Mouse (Mus musculus) right cerebral cortex, postnatal 36 days (tissue): ENCODE data around the gene Cd99l2.

Experiments
- DNase-seq, 2 experiments: peaks; one replicate each; pipeline ENCODE4 v3.0.0; 2022; ENCODE audit warnings: low spot score in 2 of 2, mixed read lengths in 1 of 2

Gene Cd99l2

DNA sequence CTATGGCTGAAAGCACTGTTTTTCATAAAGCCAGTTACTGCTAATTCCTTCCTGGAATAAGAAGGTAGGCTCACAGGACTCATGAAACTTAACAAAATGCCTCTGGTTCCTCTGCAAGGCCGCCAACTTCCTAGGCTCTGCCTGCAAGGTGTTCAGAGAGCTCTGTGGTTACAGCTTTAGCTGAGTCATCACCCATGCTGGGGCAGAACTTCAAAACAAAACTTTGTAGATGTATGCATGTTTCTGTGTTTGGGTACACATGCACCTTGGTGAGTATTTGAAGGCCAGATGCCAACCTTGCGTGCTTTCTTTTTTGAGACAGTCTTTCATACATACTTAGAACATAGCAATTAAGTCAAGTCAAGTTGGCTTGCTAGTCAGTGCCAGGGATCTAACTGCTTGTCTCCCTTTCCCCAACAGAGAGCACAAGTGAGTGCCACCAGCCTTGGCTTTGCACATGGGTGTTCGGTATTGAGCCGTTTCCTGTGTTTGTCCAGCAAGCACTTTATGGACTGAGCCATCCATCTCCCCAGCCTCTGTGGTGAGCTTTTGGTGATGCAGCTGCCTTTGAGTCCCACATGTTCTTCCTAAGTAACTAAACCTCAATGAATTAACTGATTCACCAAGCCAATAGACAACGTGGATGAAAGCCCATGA is 23.9 kb downstream of the Cd99l2 start:
- DNase-seq = no peak

DNA sequence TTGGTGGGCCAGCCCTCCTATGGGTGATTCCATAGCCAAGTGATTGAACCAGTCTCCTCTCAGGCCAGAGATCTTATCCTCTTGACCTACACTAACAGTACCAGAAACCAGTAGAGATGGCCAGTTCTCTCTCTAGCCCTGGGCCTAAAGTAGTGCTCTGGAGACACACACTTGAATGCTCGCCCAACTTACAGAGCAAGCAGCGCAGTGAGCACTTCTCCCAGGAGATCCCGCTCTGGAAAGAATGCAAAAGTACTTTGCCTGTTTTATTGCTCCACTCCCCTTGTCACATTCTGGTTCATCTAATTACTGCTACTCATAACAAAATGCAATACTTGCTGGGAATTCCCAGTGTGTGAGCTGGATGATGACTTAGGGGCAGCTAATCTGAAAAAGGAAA is 25.2 kb downstream of the Cd99l2 start:
- no peak for DNase-seq

DNA sequence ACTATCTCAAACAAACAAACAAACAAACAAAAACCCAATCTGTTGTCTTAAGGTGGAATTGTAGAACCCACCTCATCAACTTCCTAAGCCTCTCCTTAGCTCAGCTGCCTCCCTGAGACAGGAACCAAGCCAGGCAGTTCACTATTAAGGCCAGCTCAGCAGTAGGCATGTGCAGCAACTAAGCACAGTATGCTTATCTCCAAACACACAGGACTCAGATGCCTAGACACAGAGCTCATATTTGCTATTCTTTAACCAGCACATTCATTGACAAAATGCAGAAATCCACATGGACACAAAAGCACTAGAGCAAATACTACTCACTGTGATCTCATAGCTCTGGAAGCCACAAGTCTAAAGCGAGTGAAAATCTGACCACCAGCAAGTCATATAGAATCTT is 27.2 kb downstream of the Cd99l2 start:
- no peak for DNase-seq

DNA sequence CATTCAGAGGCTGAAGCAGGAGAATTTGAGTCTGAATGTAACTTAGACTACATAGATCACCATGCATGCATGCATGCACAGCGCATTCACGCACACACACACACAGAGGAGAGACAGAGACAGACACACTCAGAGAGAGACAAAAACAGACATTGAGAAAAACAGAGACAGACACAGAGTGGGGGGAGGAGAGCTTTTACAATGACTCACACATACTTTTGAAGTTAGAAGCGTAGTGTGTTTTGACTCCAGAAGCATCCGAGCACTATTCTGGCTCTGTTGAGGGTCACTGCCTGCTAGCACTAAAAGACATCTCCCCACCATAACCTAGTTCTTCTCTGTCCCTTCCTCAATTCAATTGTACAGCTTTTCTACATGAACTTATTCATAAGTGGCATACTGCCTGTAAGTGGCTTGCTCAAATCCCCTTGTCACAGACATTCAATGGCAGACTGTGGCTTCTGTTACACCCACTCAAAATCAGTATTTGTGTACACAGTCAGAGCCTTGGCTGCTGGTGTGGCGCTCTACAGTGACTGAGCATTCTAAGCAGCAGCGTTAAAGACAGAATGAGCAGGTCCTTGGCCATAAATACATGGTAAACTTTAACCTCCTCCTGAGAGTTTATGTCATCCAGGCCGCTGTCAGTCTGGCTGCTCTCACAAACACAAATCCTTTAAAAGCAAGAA is 28.4 kb downstream of the Cd99l2 start:
- no peak for DNase-seq

DNA sequence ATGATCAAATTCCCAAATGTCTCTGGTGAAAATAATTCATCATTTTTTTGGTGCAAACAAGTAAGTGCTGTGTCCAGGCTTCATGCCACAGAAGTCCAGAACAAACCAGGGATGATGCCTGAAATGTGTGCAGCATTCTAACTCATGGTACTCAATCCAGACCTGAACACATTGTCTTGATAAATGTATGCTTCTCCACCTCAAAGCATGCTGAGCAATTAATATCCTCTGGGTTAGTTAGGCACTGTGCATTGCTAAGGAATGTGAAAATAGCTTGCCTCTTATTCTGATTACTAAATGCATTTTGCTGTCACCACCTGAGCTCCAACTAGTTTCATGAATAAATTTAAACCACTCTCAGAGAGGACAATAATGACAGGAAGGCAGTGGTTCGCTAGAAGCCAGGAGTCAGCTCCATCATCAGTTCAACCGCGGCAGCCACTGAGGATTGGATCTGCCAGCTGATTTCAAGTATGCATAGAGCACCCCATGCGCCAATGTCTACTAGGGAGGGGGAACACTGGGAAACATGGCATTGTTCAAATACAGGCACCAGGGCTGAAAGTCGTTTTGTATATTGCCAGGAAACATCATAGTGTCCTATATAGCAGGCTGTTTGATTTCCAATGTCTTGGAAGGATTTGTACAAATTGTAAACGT is 36.4 kb downstream of the Cd99l2 start:
- no peak for DNase-seq

DNA sequence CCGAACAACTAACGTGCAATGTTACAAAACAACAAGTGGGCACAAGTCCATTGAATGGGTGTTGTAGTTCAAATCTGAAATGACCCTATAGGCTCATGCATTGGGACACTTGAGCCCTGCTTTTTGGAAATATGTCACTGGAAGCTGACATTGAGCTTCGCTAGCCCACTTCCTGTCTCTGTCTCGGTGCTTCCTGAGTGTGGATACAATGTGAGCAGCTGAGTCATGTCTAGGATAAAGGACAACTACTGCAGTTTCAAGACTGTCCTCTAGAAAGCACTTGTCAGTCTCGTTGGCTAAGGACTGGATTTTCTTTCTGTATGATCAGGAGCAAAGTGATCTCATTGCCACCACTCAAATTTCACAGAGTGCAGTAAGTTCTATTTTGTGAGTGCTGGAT is 49.7 kb downstream of the Cd99l2 start:
- no peak for DNase-seq

DNA sequence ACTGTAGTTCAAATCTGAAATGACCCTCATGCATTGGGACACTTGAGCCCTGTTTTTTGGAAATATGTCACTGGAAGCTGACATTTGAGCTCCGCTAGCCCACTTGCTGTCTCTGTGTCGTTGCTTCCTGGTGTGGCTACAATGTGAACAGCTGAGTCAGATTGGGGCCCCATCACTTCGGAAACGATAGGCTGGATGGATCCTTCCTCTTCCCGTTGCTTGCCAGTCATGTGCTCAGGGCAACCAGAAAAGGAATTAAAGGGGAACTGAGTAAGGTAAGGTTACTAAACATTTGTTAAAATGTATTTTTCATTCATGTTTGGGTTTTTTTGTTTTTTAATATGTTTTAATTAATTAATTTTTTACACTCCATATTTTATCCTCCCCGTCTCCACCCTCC is 53.2 kb downstream of the Cd99l2 start:
- DNase-seq = no peak

DNA sequence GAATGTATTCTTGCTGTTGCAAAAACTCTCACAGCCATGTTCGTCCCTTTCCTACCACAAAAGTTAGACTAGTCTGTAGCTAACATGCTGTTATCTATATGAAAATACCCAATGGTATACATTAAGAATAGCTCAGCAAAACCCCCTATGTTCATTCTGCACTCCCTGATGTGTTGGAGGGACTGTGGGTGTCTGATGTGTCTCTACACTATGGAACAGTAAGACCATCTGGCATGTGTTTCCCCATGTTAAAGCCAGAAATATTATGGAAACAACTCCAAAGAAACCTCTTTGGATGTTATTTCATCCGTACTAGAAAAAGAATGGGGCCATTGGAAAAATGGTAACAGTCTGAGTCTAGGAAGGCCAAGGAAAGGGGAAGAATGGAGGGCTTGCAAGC is 57.1 kb downstream of the Cd99l2 start:
- DNase-seq = peak in 1 of 2 experiments; percentile 6

DNA sequence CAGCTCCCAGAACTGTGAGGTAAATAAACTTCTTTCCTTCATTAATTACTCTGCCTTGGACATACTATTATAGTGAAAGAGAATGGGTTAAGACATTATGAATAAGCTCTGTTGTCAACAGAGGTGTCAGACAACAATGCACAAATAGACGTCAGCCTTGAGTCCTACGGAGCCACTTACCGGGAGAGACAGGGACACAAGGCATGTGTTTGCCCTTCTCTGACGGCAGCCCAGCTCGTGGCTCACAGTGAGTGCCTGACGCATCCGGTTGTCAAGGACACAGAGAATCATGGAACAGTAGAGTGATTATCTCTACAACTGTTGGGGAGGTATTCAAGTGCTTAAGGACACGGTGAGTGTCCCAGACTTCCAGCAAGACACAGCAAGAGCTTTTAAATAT is 57.8 kb downstream of the Cd99l2 start:
- DNase-seq = no peak

DNA sequence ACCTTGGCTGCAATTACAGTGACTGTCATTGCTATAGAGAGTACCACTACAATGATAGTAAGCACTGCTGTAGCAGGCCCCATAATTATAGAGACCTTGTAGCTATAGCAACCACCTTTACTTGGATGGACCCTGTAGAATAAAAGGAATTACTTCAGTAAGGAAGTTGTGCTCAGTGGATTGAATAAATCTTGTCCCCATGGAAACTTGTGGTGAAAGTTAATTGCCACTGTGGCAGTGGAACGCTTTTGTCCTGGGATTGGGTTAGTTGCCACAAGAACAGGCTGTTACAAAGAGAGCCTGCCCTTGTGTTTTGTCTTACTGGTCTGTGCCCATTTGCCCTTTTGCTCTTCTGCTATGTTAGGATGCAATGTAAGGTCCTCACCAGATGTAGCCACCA is 58.2 kb downstream of the Cd99l2 start:
- DNase-seq = no peak

DNA sequence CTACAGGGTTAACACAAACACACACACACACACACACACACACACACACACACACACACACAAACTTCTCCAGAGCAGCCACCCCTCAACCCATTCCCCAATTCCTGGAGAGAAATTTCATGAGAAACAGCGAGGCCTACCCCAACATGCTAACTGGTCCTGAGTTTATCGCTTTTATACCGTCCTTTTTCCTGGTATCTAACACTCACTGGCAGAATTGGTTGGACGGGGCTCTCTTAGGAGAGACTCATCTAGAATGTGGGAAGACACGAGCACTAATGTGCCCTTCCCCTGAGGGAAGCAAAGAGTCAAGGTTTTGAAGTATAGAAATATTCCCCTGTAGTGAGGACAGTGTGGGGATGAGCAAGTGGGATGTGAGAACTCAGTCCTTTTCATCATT is 61.7 kb downstream of the Cd99l2 start:
- DNase-seq = no peak

DNA sequence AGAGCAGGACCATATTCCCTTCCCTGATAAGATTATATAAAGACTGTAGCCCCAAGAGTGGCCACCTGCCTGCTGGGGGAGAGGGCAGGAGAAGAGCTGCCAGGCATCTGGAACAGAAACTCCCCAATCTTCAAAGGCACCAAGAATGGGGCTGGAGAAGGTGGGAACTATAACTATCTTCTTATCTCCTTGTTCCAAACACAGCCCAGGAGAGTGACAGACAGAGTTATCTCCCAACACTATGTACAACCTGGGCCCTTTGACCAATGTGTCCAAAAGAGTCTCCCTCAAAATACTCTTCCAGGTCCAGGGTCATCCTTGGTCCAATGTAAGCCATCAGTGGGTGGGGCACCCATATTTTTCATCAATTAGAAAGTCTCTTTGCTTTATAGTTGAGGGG is 65.2 kb downstream of the Cd99l2 start:
- no peak for DNase-seq

DNA sequence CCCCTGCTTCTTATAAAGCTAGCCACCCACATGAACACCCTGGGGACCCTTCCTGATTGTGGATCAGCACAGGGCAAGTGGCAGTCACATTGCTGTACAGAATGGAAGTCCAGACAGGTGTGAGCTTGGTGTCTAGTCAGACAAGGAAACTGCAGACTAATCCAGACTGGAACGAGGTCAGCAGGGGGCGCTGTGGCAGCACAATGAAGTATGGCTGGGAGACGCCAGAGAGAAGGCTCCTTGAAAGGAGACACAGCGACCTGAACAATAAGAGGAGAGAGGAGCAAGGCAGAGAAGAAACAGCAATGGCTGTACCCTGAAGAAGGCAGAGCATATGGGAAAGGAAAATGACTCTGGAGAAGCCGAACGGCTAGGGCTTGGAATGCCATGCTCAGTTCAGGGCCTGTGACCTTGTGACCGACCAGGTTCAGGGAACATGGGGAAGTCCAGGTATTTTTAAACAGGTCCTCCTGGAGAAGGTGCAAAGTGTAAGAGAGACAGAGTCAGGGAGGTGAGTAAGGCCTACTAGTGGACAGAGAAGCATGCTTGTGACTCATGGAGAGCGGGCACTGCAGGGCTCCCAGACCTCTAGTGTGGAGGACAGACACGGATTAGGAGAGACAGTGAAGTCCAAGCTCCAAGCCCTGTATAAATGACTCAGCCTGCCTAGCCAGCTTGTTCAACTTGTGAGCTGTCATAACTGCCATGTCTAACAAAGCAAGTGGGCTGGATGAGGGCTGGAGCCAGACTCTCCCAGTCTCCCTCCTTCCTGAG is 66.7 kb downstream of the Cd99l2 start:
- DNase-seq = peak; percentile 59 to 70

DNA sequence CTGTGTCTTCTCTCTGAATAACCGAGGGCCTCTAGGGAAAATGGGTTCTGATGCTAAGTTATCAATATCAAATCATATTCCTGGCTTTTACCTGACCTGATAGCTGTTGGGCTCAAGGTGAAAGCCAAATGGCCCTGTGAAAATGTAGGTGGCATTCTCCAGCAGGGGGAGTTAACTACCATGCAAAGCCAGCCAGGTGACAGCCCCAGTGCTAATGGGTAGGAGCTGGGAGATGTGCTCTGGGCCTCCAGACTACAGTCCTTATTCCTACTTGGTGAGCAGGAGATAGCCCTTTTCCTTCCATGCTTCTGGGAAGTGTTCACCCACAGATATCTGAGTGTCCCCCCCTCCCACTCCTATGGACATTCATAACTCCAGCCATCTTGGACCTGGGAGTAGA is 67.8 kb downstream of the Cd99l2 start:
- DNase-seq = no peak

DNA sequence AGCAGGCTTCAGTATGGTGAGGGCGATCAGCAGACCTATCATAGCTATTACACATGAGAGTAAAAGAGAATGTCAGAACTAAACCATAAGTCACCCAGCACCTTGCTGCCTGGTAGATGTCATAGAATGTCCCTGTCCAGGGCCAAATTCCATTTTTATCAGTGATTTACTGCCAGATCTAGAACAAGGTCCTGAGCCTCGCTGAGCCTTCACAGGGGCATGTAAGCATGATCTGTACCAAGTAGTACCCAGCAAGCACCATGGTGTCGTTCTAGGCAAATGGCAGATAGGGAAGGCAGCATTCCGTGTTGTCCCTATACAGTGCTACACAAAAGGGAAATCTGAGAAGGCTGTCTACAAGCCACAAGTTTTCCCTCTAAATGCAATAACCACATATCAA is 79.0 kb downstream of the Cd99l2 start:
- no peak for DNase-seq

DNA sequence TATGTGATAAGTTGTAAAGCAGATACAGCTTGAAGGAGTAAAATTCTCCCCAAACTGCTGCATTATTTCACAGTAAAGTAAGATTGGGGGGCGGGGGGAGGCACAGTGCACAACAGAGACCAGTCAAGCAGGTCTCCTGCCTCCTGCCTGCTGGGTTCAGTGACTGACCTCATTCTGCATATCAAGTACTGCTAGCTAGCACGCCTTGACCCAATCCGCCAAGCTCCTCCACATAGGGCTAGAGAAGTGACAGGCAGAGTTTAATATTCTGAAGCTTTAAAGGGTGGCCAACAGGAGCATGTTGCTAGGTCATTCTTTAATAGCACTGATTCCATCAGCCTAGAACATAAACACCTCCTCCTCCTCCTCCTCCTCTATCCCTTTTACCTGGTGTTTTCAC is 79.9 kb downstream of the Cd99l2 start:
- no peak for DNase-seq

DNA sequence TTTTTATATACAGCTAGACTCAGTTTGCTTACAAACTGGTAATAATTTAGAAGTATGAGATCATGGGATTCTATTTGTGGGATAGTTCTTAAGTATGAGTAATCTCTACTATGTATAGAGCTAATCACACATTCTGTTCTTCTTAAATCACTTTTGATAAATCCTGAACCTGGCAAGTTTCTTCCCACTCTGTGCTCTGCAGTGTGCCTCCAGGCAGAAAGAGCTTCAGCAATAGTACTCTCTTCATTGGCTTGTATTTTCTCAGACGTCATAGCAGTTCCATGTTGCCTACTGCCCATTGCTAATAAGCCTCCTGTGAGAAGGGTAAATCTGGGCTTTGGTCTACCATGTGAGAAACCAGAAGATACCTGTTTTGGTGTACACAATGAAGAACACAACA is 84.3 kb downstream of the Cd99l2 start:
- no peak for DNase-seq

DNA sequence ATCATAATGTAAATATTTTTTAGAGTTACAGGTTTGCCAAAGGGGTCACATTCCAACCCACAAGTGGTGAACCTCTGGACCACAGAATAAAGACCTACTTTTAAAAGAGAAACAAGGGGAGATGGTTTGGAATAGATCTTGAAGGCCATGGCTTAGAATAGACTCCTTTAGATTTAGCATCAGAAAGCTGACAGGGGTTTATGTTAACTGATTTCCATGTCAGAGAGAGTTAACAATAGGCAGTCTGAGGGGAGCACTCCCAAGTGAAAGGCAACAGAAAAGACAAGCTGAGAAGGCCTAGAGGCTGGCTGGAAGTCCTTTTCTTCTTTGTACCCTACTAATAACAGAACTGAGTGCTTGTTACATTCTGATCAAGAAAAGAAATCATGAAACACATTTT is 86.4 kb downstream of the Cd99l2 start:
- DNase-seq = no peak

DNA sequence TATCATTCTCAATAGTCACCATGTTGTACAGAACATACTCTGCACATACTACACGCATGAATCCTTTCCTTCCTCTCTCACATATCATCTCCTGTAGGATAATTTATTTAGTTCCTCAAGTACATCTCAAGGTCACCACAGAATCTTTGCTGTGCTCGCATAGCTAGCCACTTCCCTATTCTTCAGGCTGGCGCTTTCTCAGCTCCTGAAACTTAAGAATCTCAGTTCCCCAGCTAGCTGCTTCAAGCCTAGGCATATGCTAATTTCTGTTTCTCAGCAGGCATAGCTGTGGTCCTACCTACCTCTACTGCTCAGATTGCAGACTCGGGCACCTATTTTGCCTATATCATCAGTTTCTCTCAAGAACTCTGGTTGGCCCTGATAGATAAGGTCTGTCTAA is 96.3 kb downstream of the Cd99l2 start:
- no peak for DNase-seq

DNA sequence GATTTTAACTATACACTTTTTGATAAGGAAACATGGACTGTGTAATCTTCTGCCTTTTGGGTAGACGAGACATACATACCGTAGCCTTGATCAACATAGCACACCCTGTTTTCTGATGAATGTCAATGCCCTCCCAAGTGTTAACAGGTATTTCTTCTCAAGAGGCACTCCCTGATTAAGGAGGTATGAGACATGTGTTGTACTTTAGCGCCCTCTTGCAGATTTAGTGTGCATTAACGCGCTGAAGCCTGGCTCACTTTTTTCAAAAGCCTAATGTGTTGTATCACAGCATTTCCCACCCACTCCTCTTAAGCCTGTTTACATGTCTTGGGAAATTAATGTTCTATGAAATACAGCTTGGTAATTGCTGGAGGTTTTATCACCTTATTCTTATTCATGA is 111.1 kb downstream of the Cd99l2 start:
- no peak for DNase-seq

DNA sequence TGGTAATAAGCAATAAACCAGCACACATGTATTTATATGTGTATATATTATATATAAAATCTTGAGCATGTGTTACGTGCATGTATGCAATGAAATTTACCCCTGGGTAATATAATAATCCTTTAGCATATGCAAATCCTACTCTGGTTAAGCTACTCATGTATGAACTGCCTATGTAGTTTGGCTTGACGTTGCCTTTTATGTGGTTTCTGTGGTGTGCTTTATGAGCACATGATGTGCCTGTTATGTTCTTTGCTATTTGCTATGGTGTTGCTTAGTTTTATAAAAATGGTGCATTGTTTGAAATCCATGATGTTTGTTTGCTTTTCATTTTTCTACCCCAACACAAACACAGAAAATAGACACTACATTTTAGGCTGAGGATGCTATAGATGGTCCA is 114.2 kb downstream of the Cd99l2 start:
- DNase-seq = no peak

DNA sequence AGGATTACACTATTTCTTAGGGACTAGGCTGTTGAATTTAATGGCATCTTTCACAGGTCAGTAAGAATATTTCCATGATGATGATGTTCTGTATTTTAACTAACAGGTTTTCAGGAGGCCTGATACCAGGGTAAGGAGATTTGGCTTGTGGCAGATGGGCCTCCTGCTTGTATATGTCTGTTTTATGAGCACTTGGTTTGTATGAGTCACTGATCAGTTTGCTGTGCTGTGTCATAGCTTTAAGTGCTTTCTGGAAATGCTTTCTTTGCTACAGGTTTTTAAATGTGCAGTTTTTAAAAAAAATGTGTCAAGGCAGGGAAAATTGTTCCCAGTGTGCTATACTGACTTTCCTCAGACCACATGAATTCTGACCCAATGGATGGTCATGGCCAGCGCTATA is 115.9 kb downstream of the Cd99l2 start:
- DNase-seq = no peak
